Mouse (Mus musculus): ENCODE measurements around the gene Trpm8.

Trpm8 gene

DNA sequence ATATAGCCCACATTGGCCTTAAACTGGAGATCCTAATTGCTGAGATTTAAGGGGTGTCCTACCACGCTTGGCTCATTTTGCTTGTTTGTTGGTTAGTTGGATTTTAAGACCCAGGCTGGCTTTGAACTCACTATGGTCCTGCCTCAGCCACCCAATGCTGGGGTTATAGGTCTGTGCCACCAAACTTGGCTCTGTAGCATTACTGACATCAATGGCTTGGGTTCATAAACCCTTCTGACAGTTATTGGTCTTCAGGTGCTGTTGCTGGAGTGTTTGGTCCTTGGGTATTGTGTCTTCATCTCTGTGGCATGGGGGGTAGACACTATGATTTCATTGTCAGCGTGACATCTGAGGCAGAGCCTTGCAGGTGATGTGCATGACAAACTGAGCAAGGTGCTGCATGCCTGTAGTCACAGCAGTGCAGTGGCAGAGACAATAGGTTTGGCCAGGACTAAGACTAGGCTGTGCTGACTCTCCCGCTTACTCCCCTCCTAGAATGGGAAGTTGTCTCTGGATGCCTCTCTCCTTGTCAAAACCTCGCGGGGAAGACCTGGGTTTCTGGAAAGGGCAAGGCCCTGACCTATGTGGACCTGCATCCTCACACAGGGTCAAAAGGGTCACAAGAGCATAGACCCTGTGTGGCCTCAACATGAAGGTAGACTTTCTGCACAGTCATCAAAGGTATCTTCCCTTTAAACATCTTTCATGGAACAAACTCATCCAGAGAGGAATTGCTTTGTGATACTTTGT is 23.0 kb downstream of the Trpm8 start:
- in situ Hi-C loops (cut with MboI, MseI), result no loop called here

GRCm38 (mm10) chr1:88301121-88302014 is 23.9 kb downstream of the Trpm8 start:
- in situ Hi-C loops (cut with MboI, MseI), result no loop called here

DNA sequence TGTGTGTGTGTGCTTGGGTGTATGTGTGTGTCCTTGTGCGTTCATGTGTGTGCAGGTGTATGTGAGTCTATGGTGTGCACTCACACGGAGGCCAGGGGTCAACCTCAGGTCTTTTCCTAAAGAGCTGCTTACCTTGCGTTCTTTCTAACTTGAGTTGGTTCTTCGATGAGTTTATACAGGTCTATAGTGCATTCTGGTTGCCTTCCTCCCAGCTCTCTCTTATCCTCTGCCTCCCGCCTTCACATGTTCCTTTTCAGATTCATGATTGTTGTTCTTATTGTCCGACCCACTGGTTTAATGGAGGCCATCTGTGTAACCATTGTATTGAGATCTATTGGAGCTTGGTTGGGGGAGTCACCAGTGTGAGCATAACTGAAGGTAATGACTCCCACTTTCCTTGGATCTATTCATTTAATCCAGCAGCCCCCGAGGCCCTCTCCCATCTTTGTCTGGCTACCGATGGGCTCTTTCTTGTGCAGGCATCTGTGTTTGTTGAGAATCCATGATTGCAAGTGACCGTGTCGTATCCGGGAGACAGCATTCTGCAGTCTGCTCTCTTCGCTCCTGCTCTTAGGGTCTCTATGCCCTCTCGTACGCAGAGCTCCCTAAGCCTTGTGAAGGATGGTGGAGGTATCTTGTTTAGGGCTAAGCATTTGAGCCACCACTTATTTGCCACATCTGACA is 24.7 kb downstream of the Trpm8 start:
- in situ Hi-C loops (cut with MboI, MseI), result no loop called here

DNA sequence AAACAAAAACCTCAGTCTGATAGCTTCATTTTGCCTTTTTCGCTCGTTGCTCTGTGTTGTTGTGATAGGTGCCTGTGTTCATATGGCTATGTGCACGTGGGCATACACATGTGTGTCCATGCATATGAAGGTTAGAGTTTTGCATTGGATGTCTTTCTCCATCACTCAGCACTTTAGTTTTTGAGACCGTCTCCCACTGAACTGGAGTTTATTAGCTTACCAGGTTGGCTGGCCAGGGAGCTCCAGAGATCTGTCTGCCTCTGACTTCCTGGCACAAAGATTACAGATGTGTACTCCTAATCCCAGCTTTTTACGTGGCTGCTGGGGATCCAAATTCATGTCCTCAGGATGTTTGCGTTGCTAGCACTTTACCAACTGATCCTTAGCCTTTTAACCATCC is 26.3 kb downstream of the Trpm8 start:
- in situ Hi-C loops (cut with MboI, MseI), result no loop called here

DNA sequence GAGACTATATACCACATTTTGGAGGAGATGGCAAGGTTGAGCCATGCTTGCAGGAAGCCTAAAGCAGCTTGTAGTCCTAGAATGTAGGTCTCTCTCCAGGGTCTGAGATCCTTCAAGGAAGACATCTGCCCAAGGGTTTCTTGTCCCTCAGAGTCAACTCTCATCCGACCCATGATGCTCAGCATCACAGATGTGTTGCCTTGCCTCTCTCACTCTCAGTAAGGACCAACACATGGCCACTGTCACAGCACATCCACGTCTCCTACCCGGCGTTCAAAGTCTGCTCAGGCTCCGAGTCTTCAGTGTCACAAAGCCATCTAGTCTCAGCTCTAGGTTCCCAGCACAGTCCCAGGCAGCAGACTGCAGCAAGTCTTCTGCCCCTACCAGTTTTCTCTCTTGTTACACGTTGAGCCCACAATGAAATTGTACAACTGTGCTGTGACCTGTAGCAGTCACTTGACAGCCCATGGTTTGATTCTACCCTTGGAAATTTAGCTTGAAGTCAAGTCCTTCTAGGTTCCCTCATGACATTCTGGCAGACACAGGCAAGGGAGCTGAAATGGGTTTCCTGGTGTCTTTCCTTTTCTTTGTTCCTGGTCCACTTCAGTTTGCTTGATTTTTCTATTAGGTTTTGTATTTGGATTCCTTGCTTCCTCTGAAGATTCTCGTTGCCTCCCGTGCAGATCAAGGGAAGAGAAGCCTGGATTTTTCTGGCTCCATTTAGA is 27.0 kb downstream of the Trpm8 start:
- in situ Hi-C loops (cut with MboI, MseI), result no loop called here

DNA sequence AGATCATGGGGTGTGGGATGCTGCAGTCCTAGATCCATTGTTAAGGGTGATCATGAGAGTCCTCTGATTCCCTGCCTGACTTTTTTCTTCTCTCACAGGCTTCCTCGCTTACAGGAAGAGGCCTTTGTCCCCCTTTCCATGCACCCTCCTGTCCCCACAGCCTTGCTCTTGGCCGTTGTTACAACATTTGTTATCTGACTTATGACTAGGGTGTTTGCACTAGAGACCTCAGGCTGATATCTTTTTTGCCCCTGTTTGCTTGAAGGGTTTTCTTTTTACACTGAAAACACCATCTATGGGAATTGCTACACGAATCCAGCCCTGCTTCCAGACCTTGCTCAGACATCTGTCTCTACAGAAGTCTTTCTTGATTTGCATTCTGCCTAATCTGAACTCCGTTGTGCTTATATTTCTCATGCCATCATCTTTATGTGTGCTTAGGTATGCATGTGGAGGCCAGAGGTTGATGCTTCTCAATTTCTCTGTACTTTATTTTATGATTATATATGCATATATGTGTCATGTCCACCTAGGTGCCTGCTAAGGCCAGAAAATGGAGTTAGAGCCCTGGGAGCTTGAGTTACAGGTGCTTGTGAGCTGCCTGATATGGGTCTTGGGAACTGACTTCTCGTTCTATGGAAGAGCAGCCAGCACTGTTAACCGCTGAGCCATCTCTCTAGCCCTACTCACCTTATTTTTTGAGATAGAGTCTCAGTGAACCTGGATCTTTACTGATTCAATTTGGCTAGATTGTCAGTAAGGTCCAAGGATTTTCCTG is 27.7 kb downstream of the Trpm8 start:
- in situ Hi-C loops (cut with MboI, MseI), result no loop called here

GRCm38 (mm10) chr1:88306543-88306942 is 29.1 kb downstream of the Trpm8 start:
- in situ Hi-C loops (cut with MboI, MseI), result no loop called here

DNA sequence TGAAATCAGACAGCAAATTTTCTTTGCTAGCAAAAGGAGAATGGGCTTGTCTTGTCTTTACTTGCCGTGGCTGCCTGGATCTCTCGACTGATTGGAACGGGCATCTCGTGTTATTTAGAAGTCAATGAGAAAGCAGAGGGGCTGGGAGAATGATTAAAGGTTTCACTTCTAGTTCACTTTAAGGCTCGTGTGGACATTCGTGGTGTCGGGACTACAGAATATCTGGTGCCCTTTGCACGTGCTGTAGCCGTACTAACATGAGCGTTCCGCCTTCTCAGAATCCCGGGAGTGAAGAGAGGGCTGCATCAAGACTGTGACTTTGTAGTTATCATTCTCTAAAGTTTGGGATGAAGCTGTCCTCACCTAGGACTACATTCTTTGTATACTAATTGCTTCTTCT is 29.7 kb downstream of the Trpm8 start:
- in situ Hi-C loops (cut with MboI, MseI), result no loop called here

DNA sequence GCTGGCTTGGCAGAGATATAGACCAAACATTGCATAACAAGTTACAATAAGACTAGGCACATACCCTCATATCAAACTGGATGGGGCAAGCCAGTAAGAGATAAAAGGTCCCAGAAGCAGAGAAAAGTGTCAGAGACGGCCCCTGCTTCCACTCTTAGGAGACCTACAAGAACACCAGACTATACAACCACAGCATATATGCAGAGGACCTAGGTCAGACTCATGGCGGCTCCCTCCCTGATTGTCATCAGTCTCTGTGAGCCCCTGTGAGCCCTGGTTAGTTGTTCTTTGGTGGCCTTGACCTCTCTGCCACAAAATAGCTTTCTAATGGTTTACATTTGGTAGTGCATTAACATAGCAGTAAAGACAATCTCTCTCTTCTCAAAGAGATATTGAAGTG is 31.6 kb downstream of the Trpm8 start:
- in situ Hi-C loops (cut with MboI, MseI), result no loop called here

DNA sequence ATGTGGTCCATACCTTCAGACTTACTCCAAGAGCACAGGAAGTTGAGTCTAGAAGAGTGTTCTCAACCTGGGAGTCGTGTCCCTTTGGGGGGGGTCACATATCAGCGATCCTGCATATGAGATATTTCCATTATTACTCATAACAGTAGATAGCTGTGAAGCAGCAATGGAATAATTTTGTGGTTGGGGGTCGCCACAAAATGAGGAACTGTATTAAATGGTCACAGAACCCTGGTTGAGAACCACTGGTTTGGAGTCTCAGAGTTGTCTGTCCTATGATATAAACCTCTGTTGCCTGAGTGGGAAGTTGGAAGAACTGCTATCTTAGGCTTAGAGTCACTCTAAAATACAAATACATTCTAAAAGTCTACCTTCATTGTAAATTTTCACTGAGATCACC is 32.4 kb downstream of the Trpm8 start:
- in situ Hi-C loops (cut with MboI, MseI), result no loop called here

DNA sequence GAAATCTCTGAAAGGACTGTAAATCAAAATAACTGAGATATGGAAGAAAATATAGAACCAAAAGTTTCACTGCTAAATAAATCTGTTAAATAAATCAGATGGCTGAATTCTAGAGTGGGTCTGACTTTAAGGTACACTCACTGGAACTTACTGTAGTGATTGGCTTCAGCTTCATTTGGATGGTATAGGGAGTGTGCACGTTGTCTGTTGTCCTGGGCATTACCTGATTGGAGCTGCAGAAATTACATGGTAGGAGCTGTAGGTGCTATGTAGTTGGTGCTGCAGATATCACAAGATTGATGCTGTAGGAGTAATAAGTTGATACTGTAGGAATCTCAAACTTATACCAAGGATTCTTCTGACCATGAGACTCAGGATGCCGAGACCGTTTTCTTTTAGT is 32.9 kb downstream of the Trpm8 start:
- in situ Hi-C loops (cut with MboI, MseI), result no loop called here

DNA sequence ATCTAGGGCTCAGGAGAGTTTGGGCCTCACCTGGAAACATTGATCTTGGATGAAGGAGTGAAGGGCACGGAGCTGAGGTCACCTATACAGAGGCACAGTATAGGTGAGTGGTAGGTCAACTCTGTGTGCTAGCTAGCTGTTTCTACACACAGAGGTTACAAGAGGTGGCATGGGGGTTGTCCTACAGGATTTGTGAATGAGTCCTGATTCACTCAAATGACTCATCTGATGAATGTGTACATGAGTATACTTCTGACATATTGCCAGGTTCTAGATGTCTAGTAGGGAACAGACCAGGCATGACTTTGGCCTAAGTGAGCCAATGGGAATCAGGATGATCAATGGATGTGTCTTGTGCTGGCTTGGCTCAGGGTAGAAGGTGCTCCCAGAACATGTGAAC is 39.8 kb downstream of the Trpm8 start:
- in situ Hi-C loops (cut with MboI, MseI), result loop anchor here (5.0 kb wide), 2 partner anchors 215 to 600 kb away; partner anchors contain the start of gene Ugt1a6b

DNA sequence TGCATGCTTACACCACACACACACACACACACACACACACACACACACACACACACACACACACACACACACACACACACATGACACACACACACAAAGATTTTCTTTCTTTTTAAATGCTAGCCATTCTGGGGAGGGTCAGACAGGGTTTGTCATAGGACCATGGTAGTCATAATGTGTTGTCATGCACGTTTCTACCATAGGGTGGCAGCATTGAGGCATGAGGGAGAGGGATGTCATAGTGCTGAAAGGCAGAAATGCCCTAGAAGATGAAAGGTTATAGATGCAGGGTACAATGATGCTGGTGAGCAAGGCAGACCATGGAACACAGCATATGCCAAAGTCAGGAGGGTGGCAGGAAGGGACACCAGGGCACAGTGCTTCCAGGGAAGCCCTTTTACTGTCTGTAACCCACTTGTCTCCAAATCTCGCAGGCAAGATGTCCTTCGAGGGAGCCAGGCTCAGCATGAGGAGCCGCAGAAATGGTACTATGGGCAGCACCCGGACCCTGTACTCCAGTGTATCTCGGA is 41.1 kb downstream of the Trpm8 start:
- in situ Hi-C loops (cut with MboI, MseI), result loop anchor here (5.0 kb wide), 2 partner anchors 216 to 601 kb away; partner anchors contain the start of gene Ugt1a6b

- in situ Hi-C loops (cut with MboI, MseI), result no loop called here
These were observed 43.4 kb downstream of the Trpm8 start for GRCm38 (mm10) chr1:88320821-88321395.

GRCm38 (mm10) chr1:88322146-88322545 is 44.7 kb downstream of the Trpm8 start:
- in situ Hi-C loops (cut with MboI, MseI), result no loop called here

DNA sequence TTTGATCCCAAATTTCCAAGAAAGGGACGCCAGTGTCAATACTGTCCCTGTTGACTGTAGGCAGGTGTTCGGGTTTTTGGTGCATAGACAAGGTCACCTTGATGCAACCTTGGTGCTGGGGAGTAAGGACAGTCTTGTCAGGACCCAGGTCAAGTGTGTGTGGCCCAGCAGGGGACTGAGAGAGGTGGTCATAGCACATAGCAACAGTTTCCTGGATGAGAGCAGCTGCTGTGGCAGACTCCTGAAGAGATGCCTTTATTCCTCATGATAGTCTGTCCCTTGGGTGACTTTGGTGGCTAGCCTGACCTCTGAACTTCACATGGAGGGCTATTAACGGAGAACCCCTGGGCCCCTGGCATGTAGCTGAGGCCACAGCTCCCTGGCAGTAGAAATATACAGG is 45.6 kb downstream of the Trpm8 start:
- in situ Hi-C loops (cut with MboI, MseI), result no loop called here

- in situ Hi-C loops (cut with MboI, MseI), result loop anchor here (25.0 kb wide), 1 partner anchor 852 kb away; no protein-coding TSS in a partner anchor
These were observed 62.0 kb downstream of the Trpm8 start for GRCm38 (mm10) chr1:88339481-88339880.

DNA sequence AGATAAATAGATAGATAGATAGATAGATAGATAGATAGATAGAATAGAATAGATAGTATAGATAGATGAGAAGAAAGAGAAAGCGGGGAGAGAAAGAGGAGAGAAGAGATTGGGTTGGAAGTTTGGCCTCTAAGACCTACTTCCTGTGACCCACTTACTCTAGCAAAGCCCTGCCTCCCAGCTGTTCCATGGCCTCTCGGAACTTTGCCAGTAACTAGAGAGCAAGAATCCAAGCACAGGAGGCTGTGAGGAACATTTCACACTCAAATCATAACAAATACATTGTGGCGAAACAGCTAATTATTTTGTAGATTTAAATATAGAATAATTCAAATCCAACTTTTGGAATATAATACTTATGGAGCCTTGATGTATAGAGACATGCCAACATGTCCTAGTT is 65.2 kb downstream of the Trpm8 start:
- in situ Hi-C loops (cut with MboI, MseI), result loop anchor here (25.0 kb wide), 1 partner anchor 855 kb away; no protein-coding TSS in a partner anchor

GRCm38 (mm10) chr1:88345580-88345979 is 68.1 kb downstream of the Trpm8 start:
- in situ Hi-C loops (cut with MboI, MseI), result loop anchor here (5.0 to 25.0 kb wide), 2 partner anchors 758 to 858 kb away; no protein-coding TSS in a partner anchor

Data from T-helper 1 cell (primary cell).